Mouse (Mus musculus) liver, adult 10 weeks (tissue): ENCODE data around the gene Timm50. TPM values are rescaled to one million over a fixed set of nuclear protein-coding genes. Genes with fewer than 3 reads are reported as not detected.

Source experiments
- polyA plus RNA-seq: library from polyadenylated mRNA; stranded (reverse); fragments of 350-450 nt; fragmentation: Illumina TruSeq; extraction: RNeasy Lipid Tissue Mini Kit (QIAGEN cat#74804); gene quantifications from one replicate; pipeline ENCODE4 v1.2.3, GENCODE M21; 2014; ENCODE audit warnings: low read depth, low replicate concordance

The Timm50 gene
- polyA plus RNA-seq = 6.1 TPM

GRCm38 (mm10) chr7:28311926-28312543, at the start of gene Timm50:
Gene Timm50, minus strand, starts transcription at chr7:28312072.

GRCm38 (mm10) chr7:28350155-28350883, 38.4 kb upstream of the Timm50 start, which contains the start of gene Rps16:
Gene Rps16, plus strand, starts transcription at chr7:28350652.

GRCm38 (mm10) chr7:28338108-28338998, 26.5 kb upstream of the Timm50 start, which contains the start of gene Supt5:
Gene Supt5, minus strand, starts transcription at chr7:28338746.

GRCm38 (mm10) chr7:28301616-28302433, 10.0 kb downstream of the Timm50 start, which contains the start of gene Dll3:
Gene Dll3, minus strand, starts transcription at chr7:28302238.

GRCm38 (mm10) chr7:28290638-28291590, 21.0 kb downstream of the Timm50 start, which contains the start of gene Selenov:
Gene Selenov, minus strand, starts transcription at chr7:28291186.

GRCm38 (mm10) chr7:28277615-28278278, 34.1 kb downstream of the Timm50 start, which contains the start of gene Eid2b:
Gene Eid2b, plus strand, starts transcription at chr7:28277739.

GRCm38 (mm10) chr7:28267129-28268041, 44.5 kb downstream of the Timm50 start, which contains the start of gene Eid2:
Gene Eid2, plus strand, starts transcription at chr7:28267881.

Other genes starting within 250 kb of the Timm50 start
- gene Fcgbp, start 240.8 kb downstream of the Timm50 start, polyA plus RNA-seq = not detected
- not detected for gene 9530053A07Rik, start 182.6 kb downstream of the Timm50 start, polyA plus RNA-seq
- 11.6 TPM for gene Fbl, start 142.4 kb downstream of the Timm50 start, polyA plus RNA-seq
- 0.37 TPM for gene Dyrk1b, start 132.6 kb downstream of the Timm50 start, polyA plus RNA-seq
- gene Eid2, start 44.2 kb downstream of the Timm50 start, polyA plus RNA-seq = 0.37 TPM
- 3.9 TPM for gene Eid2b, start 34.3 kb downstream of the Timm50 start, polyA plus RNA-seq
- gene Selenov, start 20.9 kb downstream of the Timm50 start, polyA plus RNA-seq = not detected
- not detected for gene Dll3, start 9.8 kb downstream of the Timm50 start, polyA plus RNA-seq
- 11.9 TPM for gene Supt5, start 26.7 kb upstream of the Timm50 start, polyA plus RNA-seq
- 116 TPM for gene Rps16, start 38.6 kb upstream of the Timm50 start, polyA plus RNA-seq
- gene Plekhg2, start 60.5 kb upstream of the Timm50 start, polyA plus RNA-seq = 0.74 TPM
- gene Zfp36, start 68.2 kb upstream of the Timm50 start, polyA plus RNA-seq = 87.4 TPM
- 1.7 TPM for gene Med29, start 80.6 kb upstream of the Timm50 start, polyA plus RNA-seq
- gene Paf1, start 80.9 kb upstream of the Timm50 start, polyA plus RNA-seq = 27.4 TPM
- gene Gmfg, start 125.4 kb upstream of the Timm50 start, polyA plus RNA-seq = 8.5 TPM
- not detected for gene Lrfn1, start 139.9 kb upstream of the Timm50 start, polyA plus RNA-seq
- not detected for gene Ifnl2, start 198.4 kb upstream of the Timm50 start, polyA plus RNA-seq
- not detected for gene Ifnl3, start 210.8 kb upstream of the Timm50 start, polyA plus RNA-seq
- gene Sycn, start 228.8 kb upstream of the Timm50 start, polyA plus RNA-seq = not detected
- not detected for gene Nccrp1, start 235.2 kb upstream of the Timm50 start, polyA plus RNA-seq